Mouse (Mus musculus) embryonic fibroblast, embryonic 13.5 days (primary cell): Measurements from ENCODE around the gene St8sia1.

Source experiments
- CTCF ChIP-seq: IDR thresholded peaks from 2 replicates; pipeline ENCODE4 v1.5.1; 2011; ENCODE audit warnings: mild to moderate bottlenecking, control low read depth, low read length, moderate library complexity, borderline replicate concordance; ENCODE audit not compliant: insufficient read depth
- POLR2A ChIP-seq: IDR thresholded peaks from 2 replicates; pipeline ENCODE4 v1.6.1; 2011; ENCODE audit warnings: low read depth, mild to moderate bottlenecking, control low read depth, low read length, moderate library complexity

DNA sequence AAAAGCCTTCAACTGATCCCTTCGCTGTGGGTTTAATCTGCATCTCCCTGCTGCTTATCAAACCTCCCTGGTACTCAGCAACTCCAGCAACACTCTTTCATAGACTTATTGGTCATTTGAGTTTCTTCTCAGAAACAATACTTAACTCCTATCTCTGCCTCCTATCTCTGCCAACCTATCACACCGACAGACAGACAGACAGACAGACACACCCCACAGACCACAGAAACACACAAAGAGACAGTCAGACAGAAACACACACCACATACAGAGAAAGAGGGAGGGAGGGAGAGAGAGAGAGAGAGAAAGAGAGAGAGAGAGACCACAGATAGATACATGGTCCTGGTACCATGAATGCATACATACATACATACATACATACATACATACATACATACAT is 18.8 kb downstream of the St8sia1 start:
- TF ChIP-seq CTCF (no peak), POLR2A (no peak)
